In genomic region chr9:56636766-56637402, GRCm38 (mm10) we compare ENCODE assay signal across 9 mouse cellular contexts.
DNase-seq lines count a peak whose midpoint lies in the region; ATAC-seq and TF ChIP-seq lines count a peak whose summit lies in the region.
"Had no signal": no experiment of that assay in that cellular context is flagged by ENCODE, and none has a peak within 500 bp of the region (broad histone marks: within the 10 kb centered on the region; RNA-seq: fewer than 3 reads in every experiment).

No protein-coding gene starts in this region.

- no peaks in the 10 kb centered on the region for H3K36me3 ChIP-seq in kidney, embryonic 14.5 days (ENCODE audit: control insufficient read depth, insufficient read depth, low read length)
- no peaks in the 10 kb centered on the region for H3K36me3 ChIP-seq in embryonic facial prominence, embryonic 14.5 days (ENCODE audit: control insufficient read depth, insufficient read depth, low read length)
- no peaks in the 10 kb centered on the region for H3K36me3 ChIP-seq in limb, embryonic 14.5 days (ENCODE audit: control insufficient read depth, insufficient read depth, low read length)

- H3K4me2 ChIP-seq in kidney, embryonic 14.5 days (replicated peaks; ENCODE audit: low read depth, low read length): peak overlapping the region; percentile 40; the same call in 1 of the 2 replicates
- peak overlapping the region; percentile 44 for H3K4me2 ChIP-seq in embryonic facial prominence, embryonic 14.5 days (ENCODE audit: low read depth, low read length)
- H3K4me2 ChIP-seq in limb, embryonic 14.5 days (replicated peaks; ENCODE audit: low read depth, low read length, severe bottlenecking): peak overlapping the region; percentile 42

- TF ChIP-seq CTCF in cerebellum, adult 2 months (IDR thresholded peaks at IDR 0.05; ENCODE audit: borderline replicate concordance, insufficient read depth, low read depth, low read length): 0 out of 2 replicates have a peak, but pooled peaks have one; percentile 3

- peaks cover 8% of the 10 kb centered on the region for H3K4me1 ChIP-seq in cerebellum, adult 2 months (ENCODE audit: control insufficient read depth, insufficient read depth, low read length)
- peaks cover 21% of the 10 kb centered on the region for H3K4me1 ChIP-seq in kidney, embryonic 14.5 days (ENCODE audit: control insufficient read depth, insufficient read depth, low read length)
- no peaks in the 10 kb centered on the region for H3K4me1 ChIP-seq in embryonic facial prominence, embryonic 14.5 days (ENCODE audit: control insufficient read depth, insufficient read depth, low read length)
- peaks cover 15% of the 10 kb centered on the region for H3K4me1 ChIP-seq in limb, embryonic 14.5 days (ENCODE audit: control insufficient read depth, insufficient read depth, low read length)

- no peak overlapping the region for H3K9ac ChIP-seq in kidney, embryonic 14.5 days (ENCODE audit: low read depth, low read length)
- H3K9ac ChIP-seq in embryonic facial prominence, embryonic 14.5 days (ENCODE audit: low read depth, low read length): peak overlapping the region; percentile 10; the same call in 1 of the 2 replicates
- no peak overlapping the region for H3K9ac ChIP-seq in limb, embryonic 14.5 days (ENCODE audit: low read depth, low read length, severe bottlenecking)

- no peak for TF ChIP-seq POLR2A in cerebellum, adult 2 months (IDR thresholded peaks at IDR 0.05; ENCODE audit: borderline replicate concordance, insufficient read depth, low read length)
- TF ChIP-seq POLR2A in limb, embryonic 14.5 days (IDR thresholded peaks at IDR 0.05; ENCODE audit: borderline replicate concordance, extremely low read depth, insufficient read depth, insufficient read length): no peak

- H3K9me3 ChIP-seq in kidney, embryonic 14.5 days (ENCODE audit: control insufficient read depth, low read length): no peaks in the 10 kb centered on the region
- H3K9me3 ChIP-seq in embryonic facial prominence, embryonic 14.5 days (ENCODE audit: control insufficient read depth, low read length): no peaks in the 10 kb centered on the region
- no peaks in the 10 kb centered on the region for H3K9me3 ChIP-seq in limb, embryonic 14.5 days (ENCODE audit: control insufficient read depth, low read length)
- H3K9me3 ChIP-seq: megakaryocyte, embryonic 14.5 days had no signal

- ATAC-seq in cerebellum, adult (ENCODE audit: insufficient number of reproducible peaks, low FRiP score, low TSS enrichment): no peak
- ATAC-seq in kidney, embryonic 14.5 days (ENCODE audit: low FRiP score, low TSS enrichment): no peak
- no peak for ATAC-seq in embryonic facial prominence, embryonic 14.5 days (ENCODE audit: low read depth)
- ATAC-seq in limb, embryonic 14.5 days (ENCODE audit: low FRiP score, low read depth): no peak

- 43% methylated on average over 11 of the region's 11 CpGs for WGBS in cerebellum, adult 2 months
- WGBS in kidney, embryonic 14.5 days: 53% methylated on average over 11 of the region's 11 CpGs
- WGBS in embryonic facial prominence, embryonic 14.5 days: 53% methylated on average over 11 of the region's 11 CpGs
- WGBS in limb, embryonic 14.5 days: 46% methylated on average over 11 of the region's 11 CpGs

- no peaks in the 10 kb centered on the region for H3K27me3 ChIP-seq in cerebellum, adult 2 months (ENCODE audit: control insufficient read depth, insufficient read depth, low read length)
- H3K27me3 ChIP-seq in kidney, embryonic 14.5 days (ENCODE audit: control insufficient read depth, insufficient read depth, low read length): peaks cover 50% of the 10 kb centered on the region
- H3K27me3 ChIP-seq in embryonic facial prominence, embryonic 14.5 days (replicated peaks; ENCODE audit: control insufficient read depth, insufficient read depth, low read length): peaks cover 44% of the 10 kb centered on the region
- H3K27me3 ChIP-seq in limb, embryonic 14.5 days (ENCODE audit: control insufficient read depth, insufficient read depth, low read length): peaks cover 35% of the 10 kb centered on the region

- DNase-seq in cerebellum, adult 2 months: peak; percentile 29 to 31
- no peak for DNase-seq in kidney, postnatal 25 days
- no peak for DNase-seq in embryonic facial prominence, embryonic 14.5 days (ENCODE audit: low spot score)
- DNase-seq in limb, embryonic 14.5 days (ENCODE audit: low spot score): no peak
- DNase-seq in right cerebral cortex, postnatal 10 days (ENCODE audit: low spot score in 2 of 2): no peak
- no peak for DNase-seq in layer of hippocampus, adult 9-11 months

- H3K27ac ChIP-seq in cerebellum, adult 2 months (ENCODE audit: insufficient read depth, low read length): no peak overlapping the region
- H3K27ac ChIP-seq in kidney, embryonic 14.5 days (ENCODE audit: low read depth, low read length): no peak overlapping the region
- no peak overlapping the region for H3K27ac ChIP-seq in embryonic facial prominence, embryonic 14.5 days (replicated peaks; ENCODE audit: low read depth, low read length)
- H3K27ac ChIP-seq in limb, embryonic 14.5 days (replicated peaks; ENCODE audit: low read depth, low read length): no peak overlapping the region

- no peak overlapping the region for H3K4me3 ChIP-seq in cerebellum, adult 2 months (replicated peaks; ENCODE audit: insufficient read depth, low read depth, low read length)
- H3K4me3 ChIP-seq in kidney, embryonic 14.5 days (ENCODE audit: low read length): 0 out of 2 replicates have a peak overlapping the region, but pooled peaks have one; percentile 22
- H3K4me3 ChIP-seq in embryonic facial prominence, embryonic 14.5 days (ENCODE audit: low read depth, low read length): no peak overlapping the region
- H3K4me3 ChIP-seq in limb, embryonic 14.5 days (replicated peaks; ENCODE audit: low read length): peak overlapping the region; percentile 20; the same call in 1 of the 2 replicates
- H3K4me3 ChIP-seq: megakaryocyte, embryonic 14.5 days had no signal

Comparison
In these comparisons a context has a peak if more than half of its experiments do, and no peak if none do; other contexts are left out.
1. DNase-seq: peak in cerebellum, adult 2 months (2 of 2); none in kidney, postnatal 25 days (0 of 2), embryonic facial prominence, embryonic 14.5 days (single experiment), limb, embryonic 14.5 days (single experiment), right cerebral cortex, postnatal 10 days (0 of 2) and layer of hippocampus, adult 9-11 months (single experiment).
2. H3K4me3 ChIP-seq: peak in kidney, embryonic 14.5 days (single experiment) and limb, embryonic 14.5 days (single experiment); none in cerebellum, adult 2 months (single experiment) and embryonic facial prominence, embryonic 14.5 days (single experiment).
3. Peak in every context shown above with its lines, with median percentiles within 50 percentile points of each other: H3K4me2 ChIP-seq.